Mouse (Mus musculus) testis, adult 2 months (tissue): ENCODE measurements around the gene Mfsd9.

ENCODE experiments used
- CTCF ChIP-seq: fragments of 200-500 bp; IDR thresholded peaks from 2 replicates; pipeline ENCODE4 v1.5.1; 2012; ENCODE audit warnings: low read depth, mild to moderate bottlenecking, inconsistent platforms, low read length, moderate library complexity; ENCODE audit not compliant: control insufficient read depth, insufficient read depth, insufficient replicate concordance
- POLR2A ChIP-seq: fragments of 200-500 bp; IDR thresholded peaks from 2 replicates; pipeline ENCODE4 v1.6.1; 2012; ENCODE audit warnings: low read depth, mild to moderate bottlenecking, inconsistent platforms, low read length, moderate library complexity; ENCODE audit not compliant: control insufficient read depth

GRCm38 (mm10) chr1:40767588-40767987 is 22.9 kb downstream of the Mfsd9 start:
- TF ChIP-seq CTCF (no peak), POLR2A (no peak)
